Mouse (Mus musculus) erythroid progenitor cell, adult 5-6 weeks (primary cell): ENCODE measurements around the gene Hcn2. TPM values are rescaled to one million over a fixed set of nuclear protein-coding genes. Genes with fewer than 3 reads are reported as not detected.

Experiments
- total RNA-seq, 2 experiments: library from RNA; stranded (forward) in 1 of 2; stranded (reverse) in 1 of 2; fragments of 150-400 nt in 1 of 2; fragments of 186-747, 209-891 nt in 1 of 2; gene quantifications; 2 replicates each; pipeline versions ENCODE4 v1.2.3 to v1.2.4; 2015 to 2017; ENCODE audit warnings: low replicate concordance in 2 of 2

The Hcn2 gene
- total RNA-seq, 2 experiments from 2014 or later = not detected

Other genes starting within 250 kb of the Hcn2 start
- not detected in 2 replicates for gene Vmn2r83, start 247.9 kb upstream of the Hcn2 start, total RNA-seq (2015; ENCODE audit: low replicate concordance)
- not detected in 2 replicates for gene Vmn2r83, start 247.9 kb upstream of the Hcn2 start, total RNA-seq (2017; ENCODE audit: low replicate concordance)
- gene Plpp2, start 182.8 kb upstream of the Hcn2 start, total RNA-seq (2015; ENCODE audit: low replicate concordance) = 2.5 TPM in 1 of 2 replicates, not detected in the other
- gene Plpp2, start 182.8 kb upstream of the Hcn2 start, total RNA-seq (2017; ENCODE audit: low replicate concordance) = not detected in 2 replicates
- not detected in 2 replicates for gene Mier2, start 161.4 kb upstream of the Hcn2 start, total RNA-seq (2015; ENCODE audit: low replicate concordance)
- 0.77 TPM in 1 of 2 replicates, not detected in the other for gene Mier2, start 161.4 kb upstream of the Hcn2 start, total RNA-seq (2017; ENCODE audit: low replicate concordance)
- not detected in 2 replicates for gene Theg, start 129.3 kb upstream of the Hcn2 start, total RNA-seq (2015; ENCODE audit: low replicate concordance)
- gene Theg, start 129.3 kb upstream of the Hcn2 start, total RNA-seq (2017; ENCODE audit: low replicate concordance) = not detected in 2 replicates
- not detected in 2 replicates for gene C2cd4c, start 102.6 kb upstream of the Hcn2 start, total RNA-seq (2015; ENCODE audit: low replicate concordance)
- not detected in 2 replicates for gene C2cd4c, start 102.6 kb upstream of the Hcn2 start, total RNA-seq (2017; ENCODE audit: low replicate concordance)
- not detected in 2 replicates for gene Shc2, start 78.7 kb upstream of the Hcn2 start, total RNA-seq (2015; ENCODE audit: low replicate concordance)
- not detected in 2 replicates for gene Shc2, start 78.7 kb upstream of the Hcn2 start, total RNA-seq (2017; ENCODE audit: low replicate concordance)
- gene Odf3l2, start 70.9 kb upstream of the Hcn2 start, total RNA-seq (2015; ENCODE audit: low replicate concordance) = not detected in 2 replicates
- gene Odf3l2, start 70.9 kb upstream of the Hcn2 start, total RNA-seq (2017; ENCODE audit: low replicate concordance) = not detected in 2 replicates
- not detected in 2 replicates for gene Madcam1, start 52.1 kb upstream of the Hcn2 start, total RNA-seq (2015; ENCODE audit: low replicate concordance)
- not detected in 2 replicates for gene Madcam1, start 52.1 kb upstream of the Hcn2 start, total RNA-seq (2017; ENCODE audit: low replicate concordance)
- 12.2 and 15.9 TPM in 2 replicates for gene Tpgs1, start 47.3 kb upstream of the Hcn2 start, total RNA-seq (2015; ENCODE audit: low replicate concordance)
- 1.9 and 8.3 TPM in 2 replicates for gene Tpgs1, start 47.3 kb upstream of the Hcn2 start, total RNA-seq (2017; ENCODE audit: low replicate concordance)
- gene Cdc34, start 34.4 kb upstream of the Hcn2 start, total RNA-seq (2015; ENCODE audit: low replicate concordance) = 42.2 and 66.7 TPM in 2 replicates
- 82.7 and 87.2 TPM in 2 replicates for gene Cdc34, start 34.4 kb upstream of the Hcn2 start, total RNA-seq (2017; ENCODE audit: low replicate concordance)
- gene Gzmm, start 27.6 kb upstream of the Hcn2 start, total RNA-seq (2015; ENCODE audit: low replicate concordance) = not detected in 2 replicates
- not detected in 2 replicates for gene Gzmm, start 27.6 kb upstream of the Hcn2 start, total RNA-seq (2017; ENCODE audit: low replicate concordance)
- 1,896 and 2,324 TPM in 2 replicates for gene Bsg, start 12.1 kb upstream of the Hcn2 start, total RNA-seq (2015; ENCODE audit: low replicate concordance)
- 1,328 and 1,345 TPM in 2 replicates for gene Bsg, start 12.1 kb upstream of the Hcn2 start, total RNA-seq (2017; ENCODE audit: low replicate concordance)
- gene Polrmt, start 29.9 kb downstream of the Hcn2 start, total RNA-seq (2015; ENCODE audit: low replicate concordance) = 8.0 TPM in 1 of 2 replicates, not detected in the other
- 0.64 and 4.4 TPM in 2 replicates for gene Polrmt, start 29.9 kb downstream of the Hcn2 start, total RNA-seq (2017; ENCODE audit: low replicate concordance)
- not detected in 2 replicates for gene Fgf22, start 38.4 kb downstream of the Hcn2 start, total RNA-seq (2015; ENCODE audit: low replicate concordance)
- gene Fgf22, start 38.4 kb downstream of the Hcn2 start, total RNA-seq (2017; ENCODE audit: low replicate concordance) = not detected in 2 replicates
- gene Rnf126, start 50.3 kb downstream of the Hcn2 start, total RNA-seq (2015; ENCODE audit: low replicate concordance) = 40.0 and 58.7 TPM in 2 replicates
- 18.3 and 19.4 TPM in 2 replicates for gene Rnf126, start 50.3 kb downstream of the Hcn2 start, total RNA-seq (2017; ENCODE audit: low replicate concordance)
- 5.4 TPM in 1 of 2 replicates, not detected in the other for gene Fstl3, start 60.6 kb downstream of the Hcn2 start, total RNA-seq (2015; ENCODE audit: low replicate concordance)
- 0.38 and 1.3 TPM in 2 replicates for gene Fstl3, start 60.6 kb downstream of the Hcn2 start, total RNA-seq (2017; ENCODE audit: low replicate concordance)
- 25.6 and 44.0 TPM in 2 replicates for gene Prss57, start 74.3 kb downstream of the Hcn2 start, total RNA-seq (2015; ENCODE audit: low replicate concordance)
- 1.1 and 6.5 TPM in 2 replicates for gene Prss57, start 74.3 kb downstream of the Hcn2 start, total RNA-seq (2017; ENCODE audit: low replicate concordance)
- 8.8 and 16.2 TPM in 2 replicates for gene Palm, start 76.9 kb downstream of the Hcn2 start, total RNA-seq (2015; ENCODE audit: low replicate concordance)
- 2.0 and 9.2 TPM in 2 replicates for gene Palm, start 76.9 kb downstream of the Hcn2 start, total RNA-seq (2017; ENCODE audit: low replicate concordance)
- gene Misp, start 104.4 kb downstream of the Hcn2 start, total RNA-seq (2015; ENCODE audit: low replicate concordance) = not detected in 2 replicates
- not detected in 2 replicates for gene Misp, start 104.4 kb downstream of the Hcn2 start, total RNA-seq (2017; ENCODE audit: low replicate concordance)
- 134 and 185 TPM in 2 replicates for gene Ptbp1, start 137.8 kb downstream of the Hcn2 start, total RNA-seq (2015; ENCODE audit: low replicate concordance)
- gene Ptbp1, start 137.8 kb downstream of the Hcn2 start, total RNA-seq (2017; ENCODE audit: low replicate concordance) = 89.3 and 94.7 TPM in 2 replicates
- gene Prtn3, start 157.8 kb downstream of the Hcn2 start, total RNA-seq (2015; ENCODE audit: low replicate concordance) = 247 and 296 TPM in 2 replicates
- gene Prtn3, start 157.8 kb downstream of the Hcn2 start, total RNA-seq (2017; ENCODE audit: low replicate concordance) = 52.3 and 54.7 TPM in 2 replicates
- gene Plppr3, start 158.0 kb downstream of the Hcn2 start, total RNA-seq (2015; ENCODE audit: low replicate concordance) = 0.84 TPM in 1 of 2 replicates, not detected in the other
- 0.83 and 1.7 TPM in 2 replicates for gene Plppr3, start 158.0 kb downstream of the Hcn2 start, total RNA-seq (2017; ENCODE audit: low replicate concordance)
- 613 and 617 TPM in 2 replicates for gene Elane, start 169.6 kb downstream of the Hcn2 start, total RNA-seq (2015; ENCODE audit: low replicate concordance)
- gene Elane, start 169.6 kb downstream of the Hcn2 start, total RNA-seq (2017; ENCODE audit: low replicate concordance) = 146 and 166 TPM in 2 replicates
- not detected in 2 replicates for gene Cfd, start 174.2 kb downstream of the Hcn2 start, total RNA-seq (2015; ENCODE audit: low replicate concordance)
- not detected in 2 replicates for gene Cfd, start 174.2 kb downstream of the Hcn2 start, total RNA-seq (2017; ENCODE audit: low replicate concordance)
- gene Med16, start 192.3 kb downstream of the Hcn2 start, total RNA-seq (2015; ENCODE audit: low replicate concordance) = 5.9 and 17.7 TPM in 2 replicates
- gene Med16, start 192.3 kb downstream of the Hcn2 start, total RNA-seq (2017; ENCODE audit: low replicate concordance) = 8.0 and 9.1 TPM in 2 replicates
- gene Gm26602, start 194.2 kb downstream of the Hcn2 start, total RNA-seq (2015; ENCODE audit: low replicate concordance) = not detected in 2 replicates
- gene Gm26602, start 194.2 kb downstream of the Hcn2 start, total RNA-seq (2017; ENCODE audit: low replicate concordance) = 22.8 TPM in 1 of 2 replicates, not detected in the other
- not detected in 2 replicates for gene Kiss1r, start 200.3 kb downstream of the Hcn2 start, total RNA-seq (2015; ENCODE audit: low replicate concordance)
- gene Kiss1r, start 200.3 kb downstream of the Hcn2 start, total RNA-seq (2017; ENCODE audit: low replicate concordance) = not detected in 2 replicates
- 60.2 and 65.4 TPM in 2 replicates for gene R3hdm4, start 204.6 kb downstream of the Hcn2 start, total RNA-seq (2015; ENCODE audit: low replicate concordance)
- gene R3hdm4, start 204.6 kb downstream of the Hcn2 start, total RNA-seq (2017; ENCODE audit: low replicate concordance) = 37.4 and 45.8 TPM in 2 replicates
- gene Arid3a, start 210.4 kb downstream of the Hcn2 start, total RNA-seq (2015; ENCODE audit: low replicate concordance) = 4.2 and 9.7 TPM in 2 replicates
- 4.8 and 8.6 TPM in 2 replicates for gene Arid3a, start 210.4 kb downstream of the Hcn2 start, total RNA-seq (2017; ENCODE audit: low replicate concordance)
- 4.0 and 10.1 TPM in 2 replicates for gene Wdr18, start 243.5 kb downstream of the Hcn2 start, total RNA-seq (2015; ENCODE audit: low replicate concordance)
- 0.98 and 4.6 TPM in 2 replicates for gene Wdr18, start 243.5 kb downstream of the Hcn2 start, total RNA-seq (2017; ENCODE audit: low replicate concordance)